15 mouse cellular contexts compared by ENCODE assay signal in genomic region chr3:65976296-65976695, GRCm38 (mm10). TPM values are rescaled to one million over a fixed set of nuclear protein-coding genes. Genes with fewer than 3 reads are reported as not detected.
A peak's percentile ranks its signal among the peaks of the same experiment; 100 is the strongest.
DNase-seq lines count a peak whose midpoint lies in the region; ATAC-seq and TF ChIP-seq lines count a peak whose summit lies in the region.
"Had no signal": no experiment of that assay in that cellular context is flagged by ENCODE, and none has a peak within 500 bp of the region (broad histone marks: within the 10 kb centered on the region; RNA-seq: fewer than 3 reads in every experiment).

No protein-coding gene starts in this region.

- ATAC-seq in heart, embryonic 13.5 days (ENCODE audit: extremely low read depth, insufficient number of reproducible peaks, low FRiP score, low TSS enrichment): no peak
- no peak for ATAC-seq in lung, embryonic 15.5 days (ENCODE audit: borderline replicate concordance, extremely low read depth, low FRiP score, low TSS enrichment)
- no peak for ATAC-seq in heart, embryonic 16.5 days (replicated peaks; ENCODE audit: extremely low read depth, insufficient read depth, low FRiP score)
- ATAC-seq: forebrain, embryonic 14.5 days; intestine, postnatal 0 days had no signal

- peak overlapping the region; percentile 99 for H3K27ac ChIP-seq in heart, embryonic 13.5 days (replicated peaks)
- peak overlapping the region; percentile 100; the same call in 1 of the 2 replicates for H3K27ac ChIP-seq in lung, embryonic 15.5 days
- H3K27ac ChIP-seq in ES-E14 (ENCODE audit: insufficient read depth, low read depth, low read length, poor library complexity, severe bottlenecking): peak overlapping the region; percentile 29; the same call in 1 of the 2 replicates
- H3K27ac ChIP-seq in heart, embryonic 16.5 days (ENCODE audit: low read length): peak overlapping the region; percentile 100; the same call in 1 of the 2 replicates
- H3K27ac ChIP-seq: limb, embryonic 13.5 days had no signal

- H3K27me3 ChIP-seq in heart, embryonic 13.5 days (replicated peaks): no peaks in the 10 kb centered on the region
- H3K27me3 ChIP-seq in lung, embryonic 15.5 days: no peaks in the 10 kb centered on the region
- H3K27me3 ChIP-seq in heart, embryonic 16.5 days (ENCODE audit: control insufficient read depth, insufficient read depth, low read length): no peaks in the 10 kb centered on the region
- H3K27me3 ChIP-seq: embryonic facial prominence, embryonic 13.5 days; limb, embryonic 13.5 days had no signal

- H3K4me1 ChIP-seq in heart, embryonic 13.5 days: peaks cover 31% of the 10 kb centered on the region
- H3K4me1 ChIP-seq in lung, embryonic 15.5 days: peaks cover 25% of the 10 kb centered on the region
- peaks cover 0 to 7% of the 10 kb centered on the region in 2 experiments; a peak in 2 of 4 replicates for H3K4me1 ChIP-seq in ES-E14 (ENCODE audit: control insufficient read depth in 2 of 2, insufficient read depth in 2 of 2, low read length in 2 of 2, poor library complexity in 1 of 2)
- peaks cover 11% of the 10 kb centered on the region for H3K4me1 ChIP-seq in heart, embryonic 16.5 days (ENCODE audit: control insufficient read depth, insufficient read depth, low read length)

- H3K9me3 ChIP-seq in heart, embryonic 13.5 days: no peaks in the 10 kb centered on the region
- no peaks in the 10 kb centered on the region for H3K9me3 ChIP-seq in lung, embryonic 15.5 days
- H3K9me3 ChIP-seq in ES-E14 (ENCODE audit: control insufficient read depth, insufficient read depth, low read depth, low read length): no peaks in the 10 kb centered on the region
- H3K9me3 ChIP-seq in heart, embryonic 16.5 days (replicated peaks; ENCODE audit: control insufficient read depth, low read length): no peaks in the 10 kb centered on the region
- H3K9me3 ChIP-seq: embryonic facial prominence, embryonic 13.5 days; limb, embryonic 13.5 days had no signal

- no peak for DNase-seq in heart, adult 9 months (ENCODE audit: low spot score in 2 of 2)
- no peak for DNase-seq in lung, postnatal 4 days
- DNase-seq in ES-E14 (ENCODE audit: low read depth, low spot score): no peak
- DNase-seq in frontal cortex, postnatal 10 days (ENCODE audit: low spot score in 2 of 2): no peak
- DNase-seq: adrenal gland, adult 2 months; cerebellum, postnatal 36 days; gastrocnemius, postnatal 14 days; kidney, postnatal 36 days had no signal

- H3K9ac ChIP-seq in heart, embryonic 13.5 days: 0 out of 2 replicates have a peak overlapping the region, but pooled peaks have one; percentile 13
- H3K9ac ChIP-seq in lung, embryonic 15.5 days: no peak overlapping the region
- no peak overlapping the region; the same call in 1 of the 2 replicates for H3K9ac ChIP-seq in ES-E14 (ENCODE audit: insufficient read depth, low read depth, low read length, poor library complexity, severe bottlenecking)
- H3K9ac ChIP-seq in heart, embryonic 16.5 days (ENCODE audit: low read length): no peak overlapping the region
- H3K9ac ChIP-seq: embryonic facial prominence, embryonic 13.5 days; limb, embryonic 13.5 days had no signal

- 52% methylated on average over 3 of the region's 3 CpGs for WGBS in heart, embryonic 13.5 days
- WGBS in lung, embryonic 15.5 days: 57% methylated on average over 3 of the region's 3 CpGs
- 54% methylated on average over 3 of the region's 3 CpGs for WGBS in heart, embryonic 16.5 days

- in situ Hi-C loops in ES-E14 (cut with MboI; ENCODE audit: low sequenced_read_pairs in 2 of 2, unreplicated experiment in 2 of 2): no loop called here

- no peak overlapping the region for H3K4me2 ChIP-seq in heart, embryonic 13.5 days
- no peak overlapping the region for H3K4me2 ChIP-seq in lung, embryonic 15.5 days
- no peak overlapping the region for H3K4me2 ChIP-seq in heart, embryonic 16.5 days (ENCODE audit: low read depth, low read length)
- H3K4me2 ChIP-seq: limb, embryonic 13.5 days had no signal

- H3K36me3 ChIP-seq in heart, embryonic 13.5 days: no peaks in the 10 kb centered on the region
- no peaks in the 10 kb centered on the region for H3K36me3 ChIP-seq in lung, embryonic 15.5 days
- no peaks in the 10 kb centered on the region for H3K36me3 ChIP-seq in ES-E14 (ENCODE audit: control insufficient read depth, insufficient read depth, low read length, poor library complexity, severe bottlenecking)
- H3K36me3 ChIP-seq in heart, embryonic 16.5 days (ENCODE audit: control insufficient read depth, insufficient read depth): no peaks in the 10 kb centered on the region
- H3K36me3 ChIP-seq: embryonic facial prominence, embryonic 13.5 days; limb, embryonic 13.5 days had no signal

- H3K4me3 ChIP-seq in heart, embryonic 13.5 days: no peak overlapping the region
- H3K4me3 ChIP-seq in lung, embryonic 15.5 days: no peak overlapping the region
- H3K4me3 ChIP-seq in ES-E14 (ENCODE audit: insufficient read depth in 1 of 2, low read depth in 1 of 2, low read length in 2 of 2, poor library complexity in 1 of 2, severe bottlenecking in 1 of 2): no peak overlapping the region
- H3K4me3 ChIP-seq in heart, embryonic 16.5 days (ENCODE audit: low read length): no peak overlapping the region
- H3K4me3 ChIP-seq: embryonic facial prominence, embryonic 13.5 days; limb, embryonic 13.5 days had no signal

TF ChIP-seq in ES-E14, 5 proteins besides CTCF, POLR2A, EP300 and RAD21:
- TF ChIP-seq ZNF384 (IDR thresholded peaks at IDR 0.05; ENCODE audit: low read depth, low read length) (no peak), MAFK (IDR thresholded peaks at IDR 0.05; ENCODE audit: insufficient read depth, low read depth, low read length) (no peak), ZC3H11A (IDR thresholded peaks at IDR 0.05; ENCODE audit: borderline replicate concordance, low read depth, low read length) (no peak), CHD2 (IDR thresholded peaks at IDR 0.05; ENCODE audit: low read depth, low read length) (no peak), HCFC1 (IDR thresholded peaks at IDR 0.05; ENCODE audit: borderline replicate concordance, insufficient read depth, low read length) (no peak)
TF ChIP-seq in ES-E14: peak in this region for 0.

RNA-seq across cellular contexts. Expression of gene Ccnl1, which starts 18.2 kb away (rescaled TPM):
- polyA plus RNA-seq in heart, embryonic 13.5 days (2015; fragmentation: Nextera tagmentation; extraction: Ambion mirVana): 61.2 and 67.7 TPM in 2 replicates
- 106 and 116 TPM in 2 replicates for polyA plus RNA-seq in lung, embryonic 15.5 days (2015; fragmentation: Nextera tagmentation; extraction: Ambion mirVana)
- 82.8 and 91.5 TPM in 2 replicates for total RNA-seq in ES-E14 (2012; rRNA removed)
- 68.2 and 70.6 TPM in 2 replicates for polyA plus RNA-seq in heart, embryonic 16.5 days (2015; fragmentation: Nextera tagmentation; extraction: Ambion mirVana)

Comparison
In these comparisons a context has a peak if more than half of its experiments do, and no peak if none do; other contexts are left out.
1. H3K27ac ChIP-seq: peak in every context shown above with its lines; median percentile 100 in lung, embryonic 15.5 days; 100 in heart, embryonic 16.5 days; 99 in heart, embryonic 13.5 days; 29 in ES-E14.